Mouse (Mus musculus) embryo, embryonic 11.5 days (tissue): Measurements from ENCODE around the gene Sephs2.
"Not testable (repeated sequence)": the region's sequence is repeated elsewhere in the genome, so short reads cannot be mapped to it uniquely, and the experiment has no call there.

Source experiments
- DNase-seq: peaks from one replicate; pipeline ENCODE4 v3.0.0-alpha.2; 2012; ENCODE audit warnings: low read depth, low spot score

Gene Sephs2

GRCm38 (mm10) chr7:127271093-127271492, 2.8 kb downstream of the Sephs2 start:
- no peak for DNase-seq

GRCm38 (mm10) chr7:127270666-127271065, 3.2 kb downstream of the Sephs2 start:
- DNase-seq, result no peak

- no peak for DNase-seq
These were observed 3.6 kb downstream of the Sephs2 start for GRCm38 (mm10) chr7:127270256-127270655.

GRCm38 (mm10) chr7:127263526-127263925, 10.3 kb downstream of the Sephs2 start:
- no peak for DNase-seq

GRCm38 (mm10) chr7:127262218-127262961, 11.5 kb downstream of the Sephs2 start:
- no peak for DNase-seq

GRCm38 (mm10) chr7:127260309-127261111, 13.3 kb downstream of the Sephs2 start, which contains the start of gene Dctpp1:
Gene Dctpp1 (minus strand): TSS chr7:127260709.
- peak; percentile 97 for DNase-seq

GRCm38 (mm10) chr7:127259186-127259905, 14.5 kb downstream of the Sephs2 start:
- no peak for DNase-seq

- no peak for DNase-seq
These were observed 17.3 kb downstream of the Sephs2 start for GRCm38 (mm10) chr7:127256518-127256917.

- DNase-seq, result no peak
These were observed 17.9 kb downstream of the Sephs2 start for GRCm38 (mm10) chr7:127255965-127256364.

- no peak for DNase-seq
These were observed 18.8 kb downstream of the Sephs2 start for GRCm38 (mm10) chr7:127255008-127255407.

- peak; percentile 96 for DNase-seq
These were observed 19.8 kb downstream of the Sephs2 start for GRCm38 (mm10) chr7:127253821-127254769.

GRCm38 (mm10) chr7:127253341-127253740, 20.5 kb downstream of the Sephs2 start:
- no peak for DNase-seq

- no peak for DNase-seq
These were observed 21.4 kb downstream of the Sephs2 start for GRCm38 (mm10) chr7:127252414-127252813.

GRCm38 (mm10) chr7:127250511-127250910, 23.3 kb downstream of the Sephs2 start:
- DNase-seq, result not testable (repeated sequence)

- no peak for DNase-seq
These were observed 29.0 kb downstream of the Sephs2 start for GRCm38 (mm10) chr7:127244658-127245510.

- peak; percentile 88 for DNase-seq
These were observed 29.8 kb downstream of the Sephs2 start, which contains the start of gene Zfp771 for GRCm38 (mm10) chr7:127243870-127244657. Gene Zfp771 (plus strand): TSS chr7:127244274.

GRCm38 (mm10) chr7:127243361-127243867, 30.4 kb downstream of the Sephs2 start:
- no peak for DNase-seq

- no peak for DNase-seq
These were observed 39.1 kb downstream of the Sephs2 start for GRCm38 (mm10) chr7:127234777-127235176.

- no peak for DNase-seq
These were observed 40.1 kb downstream of the Sephs2 start for GRCm38 (mm10) chr7:127233765-127234164.
